Mouse (Mus musculus): ENCODE results near the gene Hdac11. TPM values are rescaled to one million over a fixed set of nuclear protein-coding genes. Genes with fewer than 3 reads are reported as not detected.
A peak's percentile ranks its signal among the peaks of the same experiment; 100 is the strongest.
"Not testable (repeated sequence)": the region's sequence is repeated elsewhere in the genome, so short reads cannot be mapped to it uniquely, and the experiment has no call there.

Gene Hdac11
- total and polyA plus RNA-seq, 3 experiments, result 17.4 to 22.7 (median 18.4) TPM

GRCm38 (mm10) chr6:91202571-91202970, 46.1 kb downstream of the Hdac11 start:
- 72% methylated on average over 4 of the region's 4 CpGs for WGBS
- TF ChIP-seq EP300 (IDR thresholded peaks at IDR 0.05; ENCODE audit: insufficient read depth, low read depth, low read length) (no peak), POLR2A (IDR thresholded peaks at IDR 0.05; ENCODE audit: insufficient read depth, low read depth, low read length) (no peak), CTCF (IDR thresholded peaks at IDR 0.05) (no peak)
- Histone ChIP-seq H3K79me2 (replicated peaks; ENCODE audit: control insufficient read depth, insufficient read depth, low read length) (no peaks in the 10 kb centered on the region), H3K4me1 (ENCODE audit: control insufficient read depth, insufficient read depth, low read length) (peaks cover 7% of the 10 kb centered on the region), H3K27ac (peak overlapping the region; percentile 42; the same call in 1 of the 2 replicates), H3K36me3 (ENCODE audit: control insufficient read depth, insufficient read depth, low read length) (no peaks in the 10 kb centered on the region), H3K9ac (ENCODE audit: low read depth, low read length) (no peak overlapping the region), H3K27me3 (ENCODE audit: control insufficient read depth, insufficient read depth, low read length) (no peaks in the 10 kb centered on the region), H3K4me3 (no peak overlapping the region)
- intact Hi-C loops (cut with DNase I), result no loop called here
- peak in 1 of 2 experiments; percentile 25 for DNase-seq

GRCm38 (mm10) chr6:91205346-91205745, 48.9 kb downstream of the Hdac11 start:
- DNase-seq, result peak in 1 of 2 experiments; percentile 22
- H3K79me2 ChIP-seq (replicated peaks; ENCODE audit: control insufficient read depth, insufficient read depth, low read length), result no peaks in the 10 kb centered on the region
- no peak for TF ChIP-seq POLR2A (IDR thresholded peaks at IDR 0.05; ENCODE audit: insufficient read depth, low read depth, low read length)
- TF ChIP-seq EP300 (IDR thresholded peaks at IDR 0.05; ENCODE audit: insufficient read depth, low read depth, low read length), result no peak
- no peaks in the 10 kb centered on the region for H3K36me3 ChIP-seq (ENCODE audit: control insufficient read depth, insufficient read depth, low read length)
- no peak overlapping the region for H3K27ac ChIP-seq
- intact Hi-C loops (cut with DNase I), result no loop called here
- no peak overlapping the region for H3K9ac ChIP-seq (ENCODE audit: low read depth, low read length)
- H3K4me3 ChIP-seq, result no peak overlapping the region
- H3K4me1 ChIP-seq (ENCODE audit: control insufficient read depth, insufficient read depth, low read length), result peaks cover 11% of the 10 kb centered on the region
- WGBS, result 49% methylated on average over 3 of the region's 3 CpGs
- no peaks in the 10 kb centered on the region for H3K27me3 ChIP-seq (ENCODE audit: control insufficient read depth, insufficient read depth, low read length)

GRCm38 (mm10) chr6:91205791-91206190, 49.3 kb downstream of the Hdac11 start:
- no peak for DNase-seq
- Histone ChIP-seq H3K27me3 (ENCODE audit: control insufficient read depth, insufficient read depth, low read length) (no peaks in the 10 kb centered on the region), H3K79me2 (replicated peaks; ENCODE audit: control insufficient read depth, insufficient read depth, low read length) (no peaks in the 10 kb centered on the region), H3K9ac (ENCODE audit: low read depth, low read length) (no peak overlapping the region), H3K4me1 (ENCODE audit: control insufficient read depth, insufficient read depth, low read length) (peaks cover 11% of the 10 kb centered on the region), H3K36me3 (ENCODE audit: control insufficient read depth, insufficient read depth, low read length) (no peaks in the 10 kb centered on the region), H3K27ac (no peak overlapping the region), H3K4me3 (no peak overlapping the region)
- 66% methylated on average over 5 of the region's 5 CpGs for WGBS
- intact Hi-C loops (cut with DNase I), result no loop called here
- TF ChIP-seq POLR2A (IDR thresholded peaks at IDR 0.05; ENCODE audit: insufficient read depth, low read depth, low read length) (no peak), EP300 (IDR thresholded peaks at IDR 0.05; ENCODE audit: insufficient read depth, low read depth, low read length) (no peak), CTCF (IDR thresholded peaks at IDR 0.05) (no peak)

- 62% methylated on average over 3 of the region's 3 CpGs for WGBS
- H3K4me3 ChIP-seq, result no peak overlapping the region
- H3K36me3 ChIP-seq (ENCODE audit: control insufficient read depth, insufficient read depth, low read length), result no peaks in the 10 kb centered on the region
- H3K27ac ChIP-seq, result no peak overlapping the region
- peaks cover 5% of the 10 kb centered on the region for H3K4me1 ChIP-seq (ENCODE audit: control insufficient read depth, insufficient read depth, low read length)
- DNase-seq, result peak in 1 of 2 experiments; percentile 29
- no peaks in the 10 kb centered on the region for H3K27me3 ChIP-seq (ENCODE audit: control insufficient read depth, insufficient read depth, low read length)
- H3K79me2 ChIP-seq (replicated peaks; ENCODE audit: control insufficient read depth, insufficient read depth, low read length), result no peaks in the 10 kb centered on the region
- H3K9ac ChIP-seq (ENCODE audit: low read depth, low read length), result no peak overlapping the region
- TF ChIP-seq EP300 (IDR thresholded peaks at IDR 0.05; ENCODE audit: insufficient read depth, low read depth, low read length), result no peak
- no peak for TF ChIP-seq POLR2A (IDR thresholded peaks at IDR 0.05; ENCODE audit: insufficient read depth, low read depth, low read length)
- intact Hi-C loops (cut with DNase I), result no loop called here
Measured at GRCm38 (mm10) chr6:91207491-91207890, 51.0 kb downstream of the Hdac11 start.

GRCm38 (mm10) chr6:91209780-91210179, 53.3 kb downstream of the Hdac11 start:
- H3K27me3 ChIP-seq (ENCODE audit: control insufficient read depth, insufficient read depth, low read length), result no peaks in the 10 kb centered on the region; the same call in 1 of the 2 replicates
- H3K27ac ChIP-seq, result no peak overlapping the region
- H3K4me1 ChIP-seq (ENCODE audit: control insufficient read depth, insufficient read depth, low read length), result peaks cover 9% of the 10 kb centered on the region
- H3K79me2 ChIP-seq (replicated peaks; ENCODE audit: control insufficient read depth, insufficient read depth, low read length), result no peaks in the 10 kb centered on the region
- no peaks in the 10 kb centered on the region for H3K36me3 ChIP-seq (ENCODE audit: control insufficient read depth, insufficient read depth, low read length)
- DNase-seq, result no peak
- no peak overlapping the region for H3K9ac ChIP-seq (ENCODE audit: low read depth, low read length)
- H3K4me3 ChIP-seq, result no peak overlapping the region
- WGBS, result 48% methylated on average over 2 of the region's 2 CpGs
- intact Hi-C loops (cut with DNase I), result no loop called here
- TF ChIP-seq CTCF (IDR thresholded peaks at IDR 0.05) (no peak), POLR2A (IDR thresholded peaks at IDR 0.05; ENCODE audit: insufficient read depth, low read depth, low read length) (no peak), EP300 (IDR thresholded peaks at IDR 0.05; ENCODE audit: insufficient read depth, low read depth, low read length) (no peak)

- H3K79me2 ChIP-seq (replicated peaks; ENCODE audit: control insufficient read depth, insufficient read depth, low read length), result no peaks in the 10 kb centered on the region
- H3K27me3 ChIP-seq (ENCODE audit: control insufficient read depth, insufficient read depth, low read length), result no peaks in the 10 kb centered on the region; the same call in 1 of the 2 replicates
- WGBS, result 41% methylated on average over 3 of the region's 3 CpGs
- intact Hi-C loops (cut with DNase I), result no loop called here
- H3K9ac ChIP-seq (ENCODE audit: low read depth, low read length), result no peak overlapping the region
- peak in 1 of 2 experiments; percentile 41 for DNase-seq
- H3K4me3 ChIP-seq, result no peak overlapping the region
- H3K36me3 ChIP-seq (ENCODE audit: control insufficient read depth, insufficient read depth, low read length), result no peaks in the 10 kb centered on the region
- TF ChIP-seq CTCF (IDR thresholded peaks at IDR 0.05) (no peak), POLR2A (IDR thresholded peaks at IDR 0.05; ENCODE audit: insufficient read depth, low read depth, low read length) (no peak), EP300 (IDR thresholded peaks at IDR 0.05; ENCODE audit: insufficient read depth, low read depth, low read length) (no peak)
- H3K27ac ChIP-seq, result no peak overlapping the region
- H3K4me1 ChIP-seq (ENCODE audit: control insufficient read depth, insufficient read depth, low read length), result peaks cover 9% of the 10 kb centered on the region
Measured at GRCm38 (mm10) chr6:91210852-91211251, 54.4 kb downstream of the Hdac11 start.

GRCm38 (mm10) chr6:91212155-91212554, 55.7 kb downstream of the Hdac11 start, which contains the start of gene Fbln2:
TSS of gene Fbln2 (plus strand) at chr6:91212455.
- H3K27me3 ChIP-seq (ENCODE audit: control insufficient read depth, insufficient read depth, low read length); H3K79me2 ChIP-seq (replicated peaks; ENCODE audit: control insufficient read depth, insufficient read depth, low read length); DNase-seq; H3K36me3 ChIP-seq (ENCODE audit: control insufficient read depth, insufficient read depth, low read length): not testable (repeated sequence)
- H3K9ac ChIP-seq (ENCODE audit: low read depth, low read length), result peak within 1 kb of the TSS; percentile 64
- peak within 1 kb of the TSS; percentile 57 for H3K4me3 ChIP-seq
- peaks cover 14% of the 10 kb centered on the region for H3K4me1 ChIP-seq (ENCODE audit: control insufficient read depth, insufficient read depth, low read length)
- intact Hi-C loops (cut with DNase I), result loop anchor here (2.0 kb wide), 1 partner anchor 27 kb away; no protein-coding TSS in a partner anchor
- peak within 1 kb of the TSS; percentile 63 for H3K27ac ChIP-seq

All from heart, adult 2 months (tissue).